Mouse (Mus musculus) adrenal gland, adult 18-20 months (tissue): ENCODE measurements around the gene Gm20924. TPM values are rescaled to one million over a fixed set of nuclear protein-coding genes. Genes with fewer than 3 reads are reported as not detected.
"Not testable (repeated sequence)": the region's sequence is repeated elsewhere in the genome, so short reads cannot be mapped to it uniquely, and the experiment has no call there.

ENCODE experiments used
- DNase-seq, 2 experiments: peaks; one replicate each; pipeline ENCODE4 v3.0.0; 2021 to 2022; ENCODE audit warnings: low spot score in 2 of 2
- long read RNA-seq, 2 experiments: library from polyadenylated mRNA; stranded (forward); transcript quantifications; one replicate each; pipeline ENCODE4 v2.0.0; 2021
- total RNA-seq, 2 experiments: library from RNA; stranded (reverse); gene quantifications; 1 replicate in 1 of 2; 2 replicates in 1 of 2; pipeline ENCODE4 v1.2.3; 2021

The Gm20924 gene
- total RNA-seq, result not detected
- long read RNA-seq, experiment 1, result 0 reads
- long read RNA-seq, experiment 2, result 0 reads

DNA sequence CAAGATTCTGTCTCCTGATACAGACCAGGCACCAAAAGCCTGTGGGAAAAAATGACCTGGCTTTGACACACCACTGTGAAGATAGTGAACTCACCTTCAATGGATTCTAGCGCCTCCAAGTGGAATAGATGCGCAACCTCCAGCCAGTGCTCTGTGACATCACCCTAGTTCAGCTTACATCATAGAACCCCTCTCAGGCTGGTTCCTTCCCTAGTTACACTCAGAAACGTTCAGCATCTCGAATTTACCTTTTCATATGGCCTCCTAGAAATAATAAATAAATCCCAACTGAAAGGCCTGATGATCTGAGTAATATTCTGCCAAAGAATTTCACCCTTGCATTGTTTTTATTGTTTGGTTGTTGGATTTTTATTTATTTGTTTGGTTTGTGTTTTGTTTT is at the start of gene Gm20924:
Gene Gm20924, minus strand, starts transcription at position 101 of the 400 bp plus-strand sequence.
- DNase-seq, result not testable (repeated sequence)

Other genes with a start within 250 kb of the Gm20924 start
- not detected for gene Gm20736, start 170.2 kb upstream of the Gm20924 start, total RNA-seq